Mouse (Mus musculus): ENCODE results near the gene Vangl2.

- TF ChIP-seq CTCF (IDR thresholded peaks at IDR 0.05; ENCODE audit: extremely low read depth, insufficient read depth, low read length) (no peak), POLR2A (IDR thresholded peaks at IDR 0.05; ENCODE audit: extremely low read depth, insufficient read depth, low read length) (no peak)
These were observed 33.7 kb downstream of the Vangl2 start for GRCm38 (mm10) chr1:171994501-171994900.

All from cortical plate, adult 2 months (tissue).